8 mouse cellular contexts compared by ENCODE assay signal in genomic region chr1:194945382-194945781, GRCm38 (mm10). TPM values are rescaled to one million over a fixed set of nuclear protein-coding genes. Genes with fewer than 3 reads are reported as not detected.
A peak's percentile ranks its signal among the peaks of the same experiment; 100 is the strongest.
DNase-seq lines count a peak whose midpoint lies in the region; ATAC-seq and TF ChIP-seq lines count a peak whose summit lies in the region.

No protein-coding gene starts in this region.

- no peak overlapping the region for H3K9ac ChIP-seq in embryonic facial prominence, embryonic 15.5 days

- H3K4me1 ChIP-seq in embryonic facial prominence, embryonic 15.5 days, result peaks cover 5% of the 10 kb centered on the region; the same call in 1 of the 2 replicates

- no peaks in the 10 kb centered on the region for H3K36me3 ChIP-seq in embryonic facial prominence, embryonic 15.5 days

- no peak overlapping the region; the same call in 1 of the 2 replicates for H3K4me2 ChIP-seq in embryonic facial prominence, embryonic 15.5 days (replicated peaks)

- intact Hi-C loops in left cerebral cortex, adult 2 months (cut with DNase I), result no loop called here
- intact Hi-C loops in left cerebral cortex, postnatal 4 days (cut with DNase I), result loop anchor here (10.0 kb wide), 1 partner anchor 311 kb away; no protein-coding TSS in a partner anchor

- ATAC-seq in embryonic facial prominence, embryonic 15.5 days (ENCODE audit: insufficient number of reproducible peaks, low FRiP score, low TSS enrichment, low read depth), result peak; percentile 43; the same call in 1 of the 2 replicates

- H3K27ac ChIP-seq in left cerebral cortex, adult 2 months, result peak overlapping the region; percentile 4; the same call in 1 of the 2 replicates
- peak overlapping the region; percentile 48; the same call in 1 of the 2 replicates for H3K27ac ChIP-seq in embryonic facial prominence, embryonic 15.5 days (replicated peaks)

- TF ChIP-seq CTCF in left cerebral cortex, adult 2 months (IDR thresholded peaks at IDR 0.05), result no peak

- DNase-seq in left cerebral cortex, adult 2 months (ENCODE audit: extremely low spot score in 1 of 2, low spot score in 2 of 2), result peak in 1 of 2 experiments; percentile 47
- DNase-seq in left cerebral cortex, postnatal 4 days, result no peak
- peak; percentile 90 to 92 for DNase-seq in heart, adult 9 months (ENCODE audit: low spot score in 2 of 2)
- DNase-seq in lung, postnatal 14 days, result peak; percentile 52
- no peak for DNase-seq in retina, postnatal 1 day
- no peak for DNase-seq in yolk sac, embryonic 10.5 days (ENCODE audit: low spot score)
- no peak for DNase-seq in spleen, adult 18-20 months

- H3K9me3 ChIP-seq in embryonic facial prominence, embryonic 15.5 days (replicated peaks), result no peaks in the 10 kb centered on the region

- H3K4me3 ChIP-seq in left cerebral cortex, adult 2 months, result no peak overlapping the region
- no peak overlapping the region for H3K4me3 ChIP-seq in embryonic facial prominence, embryonic 15.5 days (replicated peaks)

- 28% methylated on average over 2 of the region's 2 CpGs for WGBS in embryonic facial prominence, embryonic 15.5 days

- no peaks in the 10 kb centered on the region for H3K27me3 ChIP-seq in embryonic facial prominence, embryonic 15.5 days

RNA-seq across cellular contexts. Expression of gene Cd34, which starts 6.8 kb away (rescaled TPM):
- total RNA-seq in left cerebral cortex, adult 2 months (2021), result 10 to 100 TPM; 57.8 to 66.1 TPM
- total RNA-seq in left cerebral cortex, postnatal 4 days (2021), result 10 to 100 TPM; 19.1 to 20.4 TPM
- polyA plus RNA-seq in embryonic facial prominence, embryonic 15.5 days (2015; fragmentation: Nextera tagmentation; extraction: Ambion mirVana), result 124 and 138 TPM in 2 replicates

Comparison
In these comparisons a context has a peak if more than half of its experiments do, and no peak if none do; other contexts are left out.
1. DNase-seq: peak in heart, adult 9 months (2 of 2) and lung, postnatal 14 days (single experiment); none in left cerebral cortex, postnatal 4 days (single experiment), retina, postnatal 1 day (single experiment), yolk sac, embryonic 10.5 days (single experiment) and spleen, adult 18-20 months (0 of 2).